ENCODE assay signal across 13 mouse cellular contexts in the genomic region with DNA sequence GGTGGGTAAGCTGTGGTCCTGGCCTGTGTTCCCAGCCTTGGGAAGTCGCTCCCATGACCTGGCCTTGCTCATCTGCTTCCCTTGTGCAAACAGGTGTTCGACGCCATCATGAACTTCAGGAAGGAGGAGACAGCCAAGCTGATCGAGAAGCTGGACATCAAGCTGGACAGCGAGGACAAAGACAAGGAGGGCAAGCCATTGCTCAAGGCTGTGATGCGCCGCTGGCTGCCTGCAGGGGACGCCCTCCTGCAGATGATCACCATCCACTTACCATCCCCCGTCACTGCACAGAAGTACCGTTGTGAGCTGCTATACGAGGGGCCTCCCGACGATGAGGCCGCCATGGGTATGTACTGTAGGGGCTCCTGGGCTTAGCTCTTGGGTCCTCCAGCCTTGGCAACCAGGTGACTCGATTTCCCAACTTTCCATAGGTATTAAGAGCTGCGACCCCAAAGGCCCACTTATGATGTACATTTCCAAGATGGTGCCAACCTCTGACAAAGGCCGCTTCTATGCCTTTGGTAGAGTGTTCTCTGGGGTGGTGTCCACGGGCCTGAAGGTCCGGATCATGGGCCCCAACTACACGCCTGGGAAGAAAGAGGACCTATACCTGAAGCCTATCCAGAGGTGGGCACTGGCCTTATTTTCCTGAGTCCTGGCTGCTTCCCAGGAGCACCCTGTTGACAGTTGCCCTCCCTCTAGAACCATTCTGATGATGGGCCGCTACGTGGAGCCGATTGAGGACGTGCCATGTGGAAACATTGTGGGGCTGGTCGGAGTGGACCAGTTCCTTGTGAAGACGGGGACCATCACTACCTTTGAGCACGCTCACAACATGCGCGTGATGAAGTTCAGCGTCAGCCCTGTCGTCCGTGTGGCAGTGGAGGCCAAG. TPM values are rescaled to one million over a fixed set of nuclear protein-coding genes. Genes with fewer than 3 reads are reported as not detected.
DNase-seq lines count a peak whose midpoint lies in the region; ATAC-seq and TF ChIP-seq lines count a peak whose summit lies in the region.
"Had no signal": no experiment of that assay in that cellular context is flagged by ENCODE, and none has a peak within 500 bp of the region (broad histone marks: within the 10 kb centered on the region; RNA-seq: fewer than 3 reads in every experiment).

No protein-coding gene starts in this region.

- H3K9ac ChIP-seq in liver, embryonic 15.5 days = no peak overlapping the region

- no peak for ATAC-seq in liver, embryonic 15.5 days (ENCODE audit: insufficient read depth)
- ATAC-seq: forebrain, embryonic 14.5 days had no signal

- no peak overlapping the region for H3K27ac ChIP-seq in layer of hippocampus, adult 2 months
- H3K27ac ChIP-seq in embryonic facial prominence, embryonic 10.5 days (replicated peaks) = no peak overlapping the region
- peak overlapping the region; percentile 29; the same call in 1 of the 2 replicates for H3K27ac ChIP-seq in liver, embryonic 15.5 days (replicated peaks)

- 93% methylated on average over 32 of the region's 32 CpGs for WGBS in embryonic facial prominence, embryonic 10.5 days
- 85% methylated on average over 32 of the region's 32 CpGs for WGBS in liver, embryonic 15.5 days (ENCODE audit: insufficient replicate concordance)

- H3K27me3 ChIP-seq in embryonic facial prominence, embryonic 10.5 days (replicated peaks; ENCODE audit: low read depth, poor library complexity, severe bottlenecking) = no peaks in the 10 kb centered on the region
- H3K27me3 ChIP-seq in liver, embryonic 15.5 days = no peaks in the 10 kb centered on the region

- H3K36me3 ChIP-seq in embryonic facial prominence, embryonic 10.5 days (replicated peaks) = peaks cover 66% of the 10 kb centered on the region
- peaks cover 63% of the 10 kb centered on the region for H3K36me3 ChIP-seq in liver, embryonic 15.5 days (replicated peaks)

- H3K4me1 ChIP-seq in embryonic facial prominence, embryonic 10.5 days = peaks cover 74% of the 10 kb centered on the region
- peaks cover 81% of the 10 kb centered on the region for H3K4me1 ChIP-seq in liver, embryonic 15.5 days (replicated peaks)

- peak; percentile 59 for DNase-seq in cerebellum, adult 9-11 months
- DNase-seq in cerebellum, postnatal 14 days = no peak
- DNase-seq in layer of hippocampus, adult 2 months (ENCODE audit: low spot score in 2 of 2) = no peak
- no peak for DNase-seq in layer of hippocampus, postnatal 25 days (ENCODE audit: extremely low spot score in 1 of 2, low spot score in 1 of 2)
- DNase-seq in embryonic facial prominence, embryonic 10.5 days (ENCODE audit: low spot score) = no peak
- DNase-seq in urinary bladder, postnatal 36 days (ENCODE audit: low spot score in 2 of 2) = no peak
- no peak for DNase-seq in layer of hippocampus, adult 18-20 months (ENCODE audit: low spot score in 2 of 2)
- DNase-seq: adrenal gland, adult 8-10 months; cerebellum, postnatal 36 days; kidney, adult 18-20 months had no signal

- H3K4me3 ChIP-seq in layer of hippocampus, adult 2 months = no peak overlapping the region
- peak overlapping the region; percentile 76; the same call in 1 of the 2 replicates for H3K4me3 ChIP-seq in embryonic facial prominence, embryonic 10.5 days
- no peak overlapping the region for H3K4me3 ChIP-seq in liver, embryonic 15.5 days (replicated peaks)

- H3K4me2 ChIP-seq in liver, embryonic 15.5 days = no peak overlapping the region

- H3K9me3 ChIP-seq in embryonic facial prominence, embryonic 10.5 days = no peaks in the 10 kb centered on the region
- H3K9me3 ChIP-seq in liver, embryonic 15.5 days (replicated peaks) = no peaks in the 10 kb centered on the region

- TF ChIP-seq CTCF in layer of hippocampus, adult 2 months (conservative IDR thresholded peaks at IDR 0.05) = peak; percentile 27; the same call in 1 of the 2 replicates

RNA-seq across cellular contexts. Expression of a gene that starts 3.1 kb away (rescaled TPM):
- 10 to 100 TPM; 73.6 to 78.4 TPM for total RNA-seq in layer of hippocampus, adult 2 months (2021)
- total RNA-seq in layer of hippocampus, postnatal 25 days (2021) = 10 to 100 TPM; 71.7 to 71.8 TPM
- polyA plus RNA-seq in embryonic facial prominence, embryonic 10.5 days (2016; fragmentation: Nextera tagmentation; extraction: Ambion mirVana) = 51.5 and 53.2 TPM in 2 replicates
- polyA plus RNA-seq in liver, embryonic 15.5 days (2015; fragmentation: Nextera tagmentation; extraction: Ambion mirVana) = 16.6 and 17.8 TPM in 2 replicates
- 10 to 100 TPM; 71.9 to 76.4 TPM for total RNA-seq in layer of hippocampus, adult 18-20 months (2021)

RNA-seq across cellular contexts. Expression of a gene that starts 3.3 kb away (rescaled TPM):
- 100 to 1,000 TPM; 907 to 909 TPM for total RNA-seq in layer of hippocampus, adult 2 months (2021)
- total RNA-seq in layer of hippocampus, postnatal 25 days (2021) = 100 to 1,000 TPM; 896 to 944 TPM
- polyA plus RNA-seq in embryonic facial prominence, embryonic 10.5 days (2016; fragmentation: Nextera tagmentation; extraction: Ambion mirVana) = 564 and 572 TPM in 2 replicates
- 270 and 306 TPM in 2 replicates for polyA plus RNA-seq in liver, embryonic 15.5 days (2015; fragmentation: Nextera tagmentation; extraction: Ambion mirVana)
- 100 to 1,000 TPM; 907 to 934 TPM for total RNA-seq in layer of hippocampus, adult 18-20 months (2021)

RNA-seq across cellular contexts. Expression of a gene that starts 4.0 kb away (rescaled TPM):
- total RNA-seq in layer of hippocampus, adult 2 months (2021) = not detected
- not detected for total RNA-seq in layer of hippocampus, postnatal 25 days (2021)
- polyA plus RNA-seq in embryonic facial prominence, embryonic 10.5 days (2016; fragmentation: Nextera tagmentation; extraction: Ambion mirVana) = not detected in 2 replicates
- polyA plus RNA-seq in liver, embryonic 15.5 days (2015; fragmentation: Nextera tagmentation; extraction: Ambion mirVana) = 0.07 TPM in 1 of 2 replicates, not detected in the other
- not detected for total RNA-seq in layer of hippocampus, adult 18-20 months (2021)
- total RNA-seq: adrenal gland, adult 8-10 months; left cerebral cortex, postnatal 14 days had no signal
- polyA plus RNA-seq: forebrain, embryonic 14.5 days had no signal

RNA-seq across cellular contexts. Expression of a gene that starts 12.0 kb away (rescaled TPM):
- 10 to 100 TPM; 29.4 to 29.5 TPM for total RNA-seq in layer of hippocampus, adult 2 months (2021)
- 10 to 100 TPM; 28.2 to 28.9 TPM for total RNA-seq in layer of hippocampus, postnatal 25 days (2021)
- polyA plus RNA-seq in embryonic facial prominence, embryonic 10.5 days (2016; fragmentation: Nextera tagmentation; extraction: Ambion mirVana) = 62.2 and 66.3 TPM in 2 replicates
- 26.0 and 32.6 TPM in 2 replicates for polyA plus RNA-seq in liver, embryonic 15.5 days (2015; fragmentation: Nextera tagmentation; extraction: Ambion mirVana)
- total RNA-seq in layer of hippocampus, adult 18-20 months (2021) = 10 to 100 TPM; 27.5 to 30.8 TPM

RNA-seq across cellular contexts. Expression of a gene that starts 22.2 kb away (rescaled TPM):
- total RNA-seq in layer of hippocampus, adult 2 months (2021) = under 1 TPM; 0.32 to 0.33 TPM
- total RNA-seq in layer of hippocampus, postnatal 25 days (2021) = under 1 TPM; 0.19 to 0.20 TPM
- polyA plus RNA-seq in embryonic facial prominence, embryonic 10.5 days (2016; fragmentation: Nextera tagmentation; extraction: Ambion mirVana) = not detected in 2 replicates
- polyA plus RNA-seq in liver, embryonic 15.5 days (2015; fragmentation: Nextera tagmentation; extraction: Ambion mirVana) = 0.09 TPM in 1 of 2 replicates, not detected in the other
- total RNA-seq in layer of hippocampus, adult 18-20 months (2021) = under 1 TPM; 0.23 to 0.27 TPM
- total RNA-seq: adrenal gland, adult 8-10 months had no signal
- polyA plus RNA-seq: forebrain, embryonic 14.5 days had no signal
